Mouse (Mus musculus) embryonic fibroblast, embryonic 13.5 days (primary cell): ENCODE data around the gene Ubxn1. TPM values are rescaled to one million over a fixed set of nuclear protein-coding genes. Genes with fewer than 3 reads are reported as not detected.
"Not testable (repeated sequence)": the region's sequence is repeated elsewhere in the genome, so short reads cannot be mapped to it uniquely, and the experiment has no call there.

Experiments used
- H3K27ac ChIP-seq: 2 replicates; pipeline ENCODE4 v1.5.1; 2012; ENCODE audit warnings: low read length, control low read depth, inconsistent platforms; ENCODE audit not compliant: insufficient read depth
- H3K4me1 ChIP-seq: 2 replicates; pipeline ENCODE4 v1.6.1; 2011; ENCODE audit warnings: low read length; ENCODE audit not compliant: control insufficient read depth, insufficient read depth
- H3K4me3 ChIP-seq: 2 replicates; pipeline ENCODE4 v1.5.1; 2011; ENCODE audit warnings: mild to moderate bottlenecking, control low read depth, low read length; ENCODE audit not compliant: insufficient read depth
- CTCF ChIP-seq: IDR thresholded peaks from 2 replicates; pipeline ENCODE4 v1.5.1; 2011; ENCODE audit warnings: mild to moderate bottlenecking, control low read depth, low read length, moderate library complexity, borderline replicate concordance; ENCODE audit not compliant: insufficient read depth
- POLR2A ChIP-seq: IDR thresholded peaks from 2 replicates; pipeline ENCODE4 v1.6.1; 2011; ENCODE audit warnings: low read depth, mild to moderate bottlenecking, control low read depth, low read length, moderate library complexity
- polyA plus RNA-seq: library from polyadenylated mRNA; stranded (reverse); fragments of >200 nt; gene quantifications from 2 replicates; pipeline ENCODE4 v1.2.4, GENCODE M21; 2011; ENCODE audit warnings: low read depth; ENCODE audit not compliant: missing spikeins, insufficient read length

Gene Ubxn1
- polyA plus RNA-seq, 1 experiment, result 104 TPM

GRCm38 (mm10) chr19:8853117-8853516, 18.2 kb upstream of the Ubxn1 start:
- H3K4me1 ChIP-seq, result 0 out of 2 replicates have a peak, but pooled peaks cover 2% of the 10 kb centered on the region
- no peak overlapping the region for H3K27ac ChIP-seq
- H3K4me3 ChIP-seq, result no peak overlapping the region
- TF ChIP-seq POLR2A, result no peak
- TF ChIP-seq CTCF, result no peak

GRCm38 (mm10) chr19:8857689-8858088, 13.6 kb upstream of the Ubxn1 start:
- TF ChIP-seq POLR2A (no peak), CTCF (peak; percentile 70; the same call in 1 of the 2 replicates)
- Histone ChIP-seq H3K27ac (no peak overlapping the region), H3K4me3 (no peak overlapping the region), H3K4me1 (no peaks in the 10 kb centered on the region)

GRCm38 (mm10) chr19:8859018-8859417, 12.3 kb upstream of the Ubxn1 start:
- TF ChIP-seq CTCF (no peak), POLR2A (no peak)
- no peak overlapping the region for H3K4me3 ChIP-seq
- H3K4me1 ChIP-seq, result no peaks in the 10 kb centered on the region
- no peak overlapping the region for H3K27ac ChIP-seq

GRCm38 (mm10) chr19:8864265-8864664, 7.0 kb upstream of the Ubxn1 start:
- Histone ChIP-seq H3K27ac (no peak overlapping the region), H3K4me1 (no peaks in the 10 kb centered on the region), H3K4me3 (no peak overlapping the region)
- TF ChIP-seq CTCF, result no peak
- no peak for TF ChIP-seq POLR2A

- H3K4me3 ChIP-seq, H3K4me1 ChIP-seq, H3K27ac ChIP-seq: not testable (repeated sequence)
Measured at GRCm38 (mm10) chr19:8870381-8870780, 915 bp upstream of the Ubxn1 start.

GRCm38 (mm10) chr19:8870838-8871237, 458 bp upstream of the Ubxn1 start:
- TF ChIP-seq CTCF (no peak), POLR2A (no peak)
- H3K27ac ChIP-seq, result no peak overlapping the region

GRCm38 (mm10) chr19:8872266-8872840, 1.1 kb downstream of the Ubxn1 start:
- no peak for TF ChIP-seq CTCF
- TF ChIP-seq POLR2A, result no peak

More at GRCm38 (mm10) chr19:8870838-8871237, 458 bp upstream of the Ubxn1 start:
- Histone ChIP-seq H3K4me1 (no peaks in the 10 kb centered on the region), H3K4me3 (peak overlapping the region; percentile 54)

GRCm38 (mm10) chr19:8875031-8875430, 3.7 kb downstream of the Ubxn1 start:
- H3K4me1 ChIP-seq, result no peaks in the 10 kb centered on the region
- no peak for TF ChIP-seq POLR2A
- no peak for TF ChIP-seq CTCF
- no peak overlapping the region for H3K4me3 ChIP-seq
- H3K27ac ChIP-seq, result no peak overlapping the region

More at GRCm38 (mm10) chr19:8872266-8872840, 1.1 kb downstream of the Ubxn1 start:
- no peaks in the 10 kb centered on the region for H3K4me1 ChIP-seq
- peak overlapping the region; percentile 69 for H3K27ac ChIP-seq
- H3K4me3 ChIP-seq, result peak overlapping the region; percentile 83

- peak; percentile 86 for TF ChIP-seq POLR2A
- no peak for TF ChIP-seq CTCF
- H3K27ac ChIP-seq, result peak within 1 kb of the TSS; percentile 47
- H3K4me3 ChIP-seq, result peak within 1 kb of the TSS; percentile 70
- H3K4me1 ChIP-seq, result no peaks in the 10 kb centered on the region
Measured at GRCm38 (mm10) chr19:8880311-8881033, 9.2 kb downstream of the Ubxn1 start, which contains the start of gene Uqcc3. Uqcc3 (minus strand) TSS chr19:8880923.

GRCm38 (mm10) chr19:8881034-8881392, 9.7 kb downstream of the Ubxn1 start:
- peak overlapping the region; percentile 70; the same call in 1 of the 2 replicates for H3K4me3 ChIP-seq
- no peak for TF ChIP-seq POLR2A
- no peak for TF ChIP-seq CTCF
- H3K4me1 ChIP-seq, result no peaks in the 10 kb centered on the region
- H3K27ac ChIP-seq, result no peak overlapping the region

- TF ChIP-seq POLR2A (no peak), CTCF (no peak)
- Histone ChIP-seq H3K27ac (no peak within 1 kb of the TSS), H3K4me1 (no peaks in the 10 kb centered on the region), H3K4me3 (no peak within 1 kb of the TSS)
Measured at GRCm38 (mm10) chr19:8883616-8884015, 12.3 kb downstream of the Ubxn1 start, which contains the start of the genes Lbhd1 and Gm49403. Lbhd1 (plus strand) TSS chr19:8883732. Gm49403 (plus strand) TSS chr19:8883930.
